Comparison of ENCODE assay signal across 9 mouse cellular contexts in the genomic region with DNA sequence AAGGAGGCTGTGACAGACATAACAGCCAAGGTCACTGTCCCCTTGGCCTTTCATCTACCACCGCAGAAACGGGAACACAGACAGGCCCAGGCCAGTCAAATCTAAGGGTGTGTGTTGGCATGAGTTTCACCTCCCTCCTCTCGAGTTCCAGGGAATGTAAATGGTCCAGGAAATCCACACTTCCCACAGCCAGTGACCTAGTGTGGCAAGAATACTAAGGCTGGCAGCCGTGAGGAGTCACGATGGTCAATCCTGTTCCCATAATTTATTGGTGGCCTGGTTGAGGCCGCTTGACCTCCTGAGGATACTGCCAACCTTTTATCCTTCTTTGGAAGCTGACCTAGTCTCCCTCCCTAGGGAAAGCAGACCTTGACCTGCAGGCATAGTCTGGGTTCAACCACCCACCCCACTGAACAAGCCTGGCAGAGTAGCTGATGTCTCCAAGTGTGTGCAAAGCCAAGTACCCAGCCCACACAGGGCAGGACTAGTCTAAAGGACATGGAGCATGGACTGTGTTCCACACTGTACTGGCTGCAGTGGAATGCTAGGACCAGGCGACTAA. TPM values are rescaled to one million over a fixed set of nuclear protein-coding genes. Genes with fewer than 3 reads are reported as not detected.
A peak's percentile ranks its signal among the peaks of the same experiment; 100 is the strongest.
DNase-seq lines count a peak whose midpoint lies in the region; ATAC-seq and TF ChIP-seq lines count a peak whose summit lies in the region.
"Had no signal": no experiment of that assay in that cellular context is flagged by ENCODE, and none has a peak within 500 bp of the region (broad histone marks: within the 10 kb centered on the region; RNA-seq: fewer than 3 reads in every experiment).

No protein-coding gene starts in this region.

- WGBS in midbrain, embryonic 16.5 days, result 71% methylated on average over 7 of the region's 7 CpGs
- 83% methylated on average over 7 of the region's 7 CpGs for WGBS in midbrain, embryonic 11.5 days
- 25% methylated on average over 7 of the region's 7 CpGs for WGBS in kidney, postnatal 0 days
- 62% methylated on average over 7 of the region's 7 CpGs for WGBS in neural tube, embryonic 15.5 days

- no peaks in the 10 kb centered on the region for H3K9me3 ChIP-seq in midbrain, embryonic 16.5 days (replicated peaks; ENCODE audit: control insufficient read depth, low read length, poor library complexity, severe bottlenecking)
- no peaks in the 10 kb centered on the region for H3K9me3 ChIP-seq in midbrain, embryonic 11.5 days (ENCODE audit: control insufficient read depth, low read length)
- no peaks in the 10 kb centered on the region for H3K9me3 ChIP-seq in kidney, postnatal 0 days (replicated peaks; ENCODE audit: low read length)
- H3K9me3 ChIP-seq in neural tube, embryonic 15.5 days (replicated peaks), result no peaks in the 10 kb centered on the region
- H3K9me3 ChIP-seq: midbrain, embryonic 12.5 days had no signal

- peak overlapping the region; percentile 51 for H3K27ac ChIP-seq in midbrain, embryonic 16.5 days (ENCODE audit: low read length)
- no peak overlapping the region for H3K27ac ChIP-seq in midbrain, embryonic 11.5 days (ENCODE audit: low read depth, low read length)
- H3K27ac ChIP-seq in kidney, postnatal 0 days, result peak overlapping the region; percentile 48
- peak overlapping the region; percentile 70 for H3K27ac ChIP-seq in neural tube, embryonic 15.5 days (replicated peaks)
- H3K27ac ChIP-seq: midbrain, embryonic 12.5 days had no signal

- H3K27me3 ChIP-seq in midbrain, embryonic 16.5 days (ENCODE audit: control insufficient read depth, insufficient read depth, low read depth, low read length), result no peaks in the 10 kb centered on the region
- H3K27me3 ChIP-seq in midbrain, embryonic 11.5 days (ENCODE audit: control insufficient read depth, insufficient read depth, low read length), result no peaks in the 10 kb centered on the region
- H3K27me3 ChIP-seq in kidney, postnatal 0 days (ENCODE audit: insufficient read depth, low read length), result no peaks in the 10 kb centered on the region
- no peaks in the 10 kb centered on the region for H3K27me3 ChIP-seq in neural tube, embryonic 15.5 days (replicated peaks)
- H3K27me3 ChIP-seq: midbrain, embryonic 12.5 days had no signal

- H3K36me3 ChIP-seq in midbrain, embryonic 16.5 days (ENCODE audit: control insufficient read depth, insufficient read depth, low read length), result no peaks in the 10 kb centered on the region
- H3K36me3 ChIP-seq in midbrain, embryonic 11.5 days (ENCODE audit: control insufficient read depth, insufficient read depth, low read length), result no peaks in the 10 kb centered on the region
- H3K36me3 ChIP-seq in kidney, postnatal 0 days (ENCODE audit: insufficient read depth, low read length), result no peaks in the 10 kb centered on the region
- no peaks in the 10 kb centered on the region for H3K36me3 ChIP-seq in neural tube, embryonic 15.5 days
- H3K36me3 ChIP-seq: midbrain, embryonic 12.5 days had no signal

- peaks cover 2% of the 10 kb centered on the region; the same call in 1 of the 2 replicates for H3K4me1 ChIP-seq in midbrain, embryonic 16.5 days (ENCODE audit: control insufficient read depth, insufficient read depth, low read length)
- no peaks in the 10 kb centered on the region for H3K4me1 ChIP-seq in midbrain, embryonic 11.5 days (ENCODE audit: control insufficient read depth, insufficient read depth, low read length)
- H3K4me1 ChIP-seq in kidney, postnatal 0 days (replicated peaks; ENCODE audit: insufficient read depth, low read length), result 0 out of 2 replicates have a peak, but pooled peaks cover 7% of the 10 kb centered on the region
- H3K4me1 ChIP-seq in neural tube, embryonic 15.5 days, result 0 out of 2 replicates have a peak, but pooled peaks cover 2% of the 10 kb centered on the region
- H3K4me1 ChIP-seq: midbrain, embryonic 12.5 days had no signal

- H3K4me3 ChIP-seq in midbrain, embryonic 16.5 days (ENCODE audit: low read depth, low read length), result no peak overlapping the region
- no peak overlapping the region for H3K4me3 ChIP-seq in midbrain, embryonic 11.5 days (ENCODE audit: low read depth, low read length)
- no peak overlapping the region for H3K4me3 ChIP-seq in kidney, postnatal 0 days (replicated peaks; ENCODE audit: low read depth, low read length)
- no peak overlapping the region for H3K4me3 ChIP-seq in neural tube, embryonic 15.5 days (replicated peaks)
- H3K4me3 ChIP-seq: midbrain, embryonic 12.5 days had no signal

- no peak overlapping the region for H3K9ac ChIP-seq in midbrain, embryonic 16.5 days (ENCODE audit: low read depth, low read length)
- H3K9ac ChIP-seq in midbrain, embryonic 11.5 days (ENCODE audit: low read length), result no peak overlapping the region
- H3K9ac ChIP-seq in kidney, postnatal 0 days (ENCODE audit: low read depth, low read length), result no peak overlapping the region
- no peak overlapping the region for H3K9ac ChIP-seq in neural tube, embryonic 15.5 days (replicated peaks)
- H3K9ac ChIP-seq: midbrain, embryonic 12.5 days had no signal

- TF ChIP-seq CTCF in kidney, postnatal 0 days (IDR thresholded peaks at IDR 0.05; ENCODE audit: low read depth), result no peak

- DNase-seq in frontal cortex, postnatal 36 days (ENCODE audit: low spot score in 2 of 2), result no peak
- no peak for DNase-seq in midbrain, embryonic 11.5 days (ENCODE audit: low spot score, missing footprints)
- no peak for DNase-seq in kidney, postnatal 0 days (ENCODE audit: low spot score)
- DNase-seq in heart, postnatal 36 days, result no peak

- no peak overlapping the region for H3K4me2 ChIP-seq in midbrain, embryonic 16.5 days (ENCODE audit: low read length)
- no peak overlapping the region for H3K4me2 ChIP-seq in midbrain, embryonic 11.5 days
- no peak overlapping the region for H3K4me2 ChIP-seq in kidney, postnatal 0 days (ENCODE audit: low read length)
- no peak overlapping the region for H3K4me2 ChIP-seq in neural tube, embryonic 15.5 days
- H3K4me2 ChIP-seq: midbrain, embryonic 12.5 days had no signal

- intact Hi-C loops in heart, postnatal 36 days (cut with DNase I), result no loop called here

- ATAC-seq in frontal cortex, adult (ENCODE audit: low TSS enrichment), result peak; percentile 24; the same call in 1 of the 2 replicates
- peak; percentile 62; the same call in 1 of the 2 replicates for ATAC-seq in midbrain, embryonic 16.5 days
- no peak for ATAC-seq in midbrain, embryonic 11.5 days (ENCODE audit: low FRiP score)
- ATAC-seq in kidney, postnatal 0 days (replicated peaks; ENCODE audit: low FRiP score, low read depth), result peak; percentile 76
- peak; percentile 78 for ATAC-seq in neural tube, embryonic 15.5 days (ENCODE audit: low FRiP score)
- ATAC-seq in cerebellum, adult (ENCODE audit: insufficient number of reproducible peaks, low FRiP score, low TSS enrichment), result no peak; the same call in 1 of the 2 replicates

RNA-seq across cellular contexts. Expression of a gene that starts 23.5 kb away (rescaled TPM):
- polyA plus RNA-seq in midbrain, embryonic 16.5 days (2015; fragmentation: Nextera tagmentation; extraction: Ambion mirVana), result 502 and 561 TPM in 2 replicates
- polyA plus RNA-seq in midbrain, embryonic 11.5 days (2014; fragmentation: Nextera tagmentation; extraction: Ambion mirVana), result 726 and 782 TPM in 2 replicates
- polyA plus RNA-seq in kidney, postnatal 0 days (2015; fragmentation: Nextera tagmentation; extraction: Ambion mirVana), result 673 and 701 TPM in 2 replicates
- 547 and 548 TPM in 2 replicates for polyA plus RNA-seq in neural tube, embryonic 15.5 days (2015; fragmentation: Nextera tagmentation; extraction: Ambion mirVana)
- 100 to 1,000 TPM; 130 to 152 TPM for total RNA-seq in heart, postnatal 36 days (2021)

RNA-seq across cellular contexts. Expression of a gene that starts 28.7 kb away (rescaled TPM):
- polyA plus RNA-seq in midbrain, embryonic 16.5 days (2015; fragmentation: Nextera tagmentation; extraction: Ambion mirVana), result 1.0 and 3.1 TPM in 2 replicates
- 4.2 and 6.0 TPM in 2 replicates for polyA plus RNA-seq in midbrain, embryonic 11.5 days (2014; fragmentation: Nextera tagmentation; extraction: Ambion mirVana)
- 97.1 and 109 TPM in 2 replicates for polyA plus RNA-seq in kidney, postnatal 0 days (2015; fragmentation: Nextera tagmentation; extraction: Ambion mirVana)
- 2.9 and 12.0 TPM in 2 replicates for polyA plus RNA-seq in neural tube, embryonic 15.5 days (2015; fragmentation: Nextera tagmentation; extraction: Ambion mirVana)
- under 1 TPM; 0.57 to 0.58 TPM for total RNA-seq in heart, postnatal 36 days (2021)

Comparison
In these comparisons a context has a peak if more than half of its experiments do, and no peak if none do; other contexts are left out.
1. ATAC-seq: peak in frontal cortex, adult (single experiment), midbrain, embryonic 16.5 days (single experiment), kidney, postnatal 0 days (single experiment) and neural tube, embryonic 15.5 days (single experiment); none in midbrain, embryonic 11.5 days (single experiment) and cerebellum, adult (single experiment).